Mouse (Mus musculus): ENCODE results near the gene Klhl21.
A peak's percentile ranks its signal among the peaks of the same experiment; 100 is the strongest.

DNA sequence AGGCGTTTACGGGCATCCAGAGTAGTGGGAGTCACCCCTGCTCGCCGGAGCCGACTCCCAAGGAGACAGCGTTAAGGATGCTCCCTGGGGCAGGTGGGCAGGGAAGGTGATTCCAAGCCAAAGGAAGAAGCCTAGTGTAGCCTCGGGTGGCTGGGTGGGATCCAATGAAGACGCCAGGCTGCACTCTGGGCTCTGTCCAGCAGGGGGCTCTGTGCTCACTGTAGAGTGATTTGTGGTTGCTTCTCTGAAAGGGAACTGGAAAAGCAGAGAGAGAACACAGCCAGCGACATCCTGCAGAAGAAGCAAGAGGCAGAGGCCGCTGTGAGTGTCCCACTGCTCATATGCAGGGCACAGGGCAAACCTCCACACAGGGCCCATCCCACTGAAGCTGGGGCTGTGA lies 30.9 kb upstream of the Klhl21 start:
- TF ChIP-seq EP300 (IDR thresholded peaks at IDR 0.05): no peak
- TF ChIP-seq CTCF (IDR thresholded peaks at IDR 0.05): peak; percentile 92

Data from lung, postnatal 0 days (tissue).